Mouse (Mus musculus) stomach, postnatal 0 days (tissue): ENCODE results near the gene Pfas. TPM values are rescaled to one million over a fixed set of nuclear protein-coding genes. Genes with fewer than 3 reads are reported as not detected.

ENCODE experiments used
- ATAC-seq: fragments of 200-750 bp; cut with Nextera tagmentation; 2 replicates; pipeline ENCODE4 v1.8.0; 2017; ENCODE audit not compliant: low FRiP score, low TSS enrichment
- DNase-seq: peaks from one replicate; pipeline ENCODE4 v3.0.0-alpha.2; 2016; ENCODE audit warnings: low spot score
- H3K27ac ChIP-seq: fragments of 300-500 bp; sonication (generic); replicated peaks from 2 replicates; pipeline ENCODE4 v1.5.1; 2014; ENCODE audit warnings: mild to moderate bottlenecking, control low read depth
- H3K27me3 ChIP-seq: fragments of 300-500 bp; sonication (generic); 2 replicates; pipeline ENCODE4 v1.6.1; 2014; ENCODE audit warnings: low read length; ENCODE audit not compliant: control insufficient read depth, insufficient read depth
- H3K36me3 ChIP-seq: fragments of 300-500 bp; sonication (generic); 2 replicates; pipeline ENCODE4 v1.6.1; 2014; ENCODE audit warnings: low read length, mixed read lengths; ENCODE audit not compliant: control insufficient read depth, insufficient read depth
- H3K4me1 ChIP-seq: fragments of 300-500 bp; sonication (generic); replicated peaks from 2 replicates; pipeline ENCODE4 v1.6.1; 2014; ENCODE audit warnings: antibody characterized with exemption; ENCODE audit not compliant: control insufficient read depth, insufficient read depth
- H3K4me2 ChIP-seq: fragments of 300-500 bp; sonication (generic); replicated peaks from 2 replicates; pipeline ENCODE4 v1.6.1; 2014; ENCODE audit warnings: low read depth, mild to moderate bottlenecking, control low read depth, moderate library complexity
- H3K4me3 ChIP-seq: fragments of 300-500 bp; sonication (generic); 2 replicates; pipeline ENCODE4 v1.5.1; 2014; ENCODE audit warnings: low read depth, low read length, control low read depth
- H3K9ac ChIP-seq: fragments of 300-500 bp; sonication (generic); 2 replicates; pipeline ENCODE4 v1.6.1; 2014; ENCODE audit warnings: mild to moderate bottlenecking, low read length, control low read depth, mixed read lengths
- H3K9me3 ChIP-seq: fragments of 300-500 bp; sonication (generic); 2 replicates; pipeline ENCODE4 v1.6.1; 2016; ENCODE audit warnings: low read length; ENCODE audit not compliant: control insufficient read depth
- CTCF ChIP-seq: IDR thresholded peaks from 2 replicates; pipeline ENCODE4 v1.5.1; 2016; ENCODE audit warnings: antibody characterized with exemption, low read depth, mild to moderate bottlenecking, moderate library complexity
- EP300 ChIP-seq: optimal IDR thresholded peaks from 2 replicates; pipeline ENCODE3; 2016; ENCODE audit warnings: antibody characterized with exemption
- WGBS: fragments of 180-500 bp; shearing (Covaris S2); extraction: QIAGEN DNeasy Blood & Tissue Kit; methylation state at CpG from one replicate; pipeline ENCODE4 v1.1.7; 2014; 5-methylcytosine and 5-hydroxymethylcytosine counted together
- polyA plus RNA-seq: library from polyadenylated mRNA; unstranded; fragments of >200 nt; fragmentation: Nextera tagmentation; extraction: Ambion mirVana; gene quantifications from 2 replicates; pipeline ENCODE4 v1.2.1, GENCODE M21; 2015

The Pfas gene
- polyA plus RNA-seq, 1 experiment from 2014 or later, result 8.0 TPM

DNA sequence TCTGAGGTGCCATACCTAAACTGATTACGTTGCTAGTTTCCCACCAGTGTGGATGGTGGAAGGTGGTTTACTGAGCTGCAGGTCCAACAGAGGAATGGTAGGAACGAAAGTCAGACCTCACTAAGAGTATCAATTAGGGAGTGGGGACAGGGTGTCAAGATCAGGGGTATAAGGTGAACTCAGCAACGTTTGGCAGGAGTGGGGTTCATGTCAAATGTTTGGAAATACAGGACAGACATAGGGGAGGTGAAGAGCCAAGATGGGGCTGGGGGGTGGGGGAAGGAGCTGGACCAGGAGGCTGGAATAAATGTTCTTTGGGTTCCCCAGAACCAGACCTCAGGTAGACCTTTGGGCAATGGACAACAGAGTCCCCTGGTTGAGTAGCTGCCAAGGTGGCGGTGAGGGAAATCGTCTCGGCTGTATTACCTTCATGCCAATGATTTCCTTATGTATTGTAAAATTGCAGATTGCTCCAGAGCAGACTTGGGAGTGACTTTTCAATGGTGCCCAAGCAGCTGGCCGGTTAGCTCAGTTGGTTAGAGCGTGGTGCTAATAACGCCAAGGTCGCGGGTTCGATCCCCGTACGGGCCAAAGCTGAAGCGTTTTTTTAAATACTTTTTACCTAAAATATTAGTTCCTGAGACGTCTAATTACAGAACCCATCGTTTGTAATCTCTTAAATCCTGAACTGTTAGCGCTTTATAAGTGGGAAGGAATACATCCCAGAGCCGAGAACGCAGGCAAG lies 28.4 kb upstream of the Pfas start:
- Histone ChIP-seq H3K27ac (peak overlapping the region; percentile 19; the same call in 1 of the 2 replicates), H3K27me3 (no peaks in the 10 kb centered on the region), H3K9ac (peak overlapping the region; percentile 27), H3K36me3 (peaks cover 14% of the 10 kb centered on the region), H3K4me1 (no peaks in the 10 kb centered on the region; the same call in 1 of the 2 replicates), H3K4me2 (peak overlapping the region; percentile 44), H3K9me3 (no peaks in the 10 kb centered on the region), H3K4me3 (peak overlapping the region; percentile 45)
- TF ChIP-seq EP300 (no peak), CTCF (no peak)
- 8% methylated on average over 20 of the region's 20 CpGs for WGBS
- DNase-seq, result peak; percentile 84
- ATAC-seq, result peak; percentile 19; the same call in 1 of the 2 replicates

- H3K36me3 ChIP-seq, result peaks cover 19% of the 10 kb centered on the region
- peak; percentile 70 for ATAC-seq
- no peak overlapping the region for H3K4me3 ChIP-seq
- H3K9me3 ChIP-seq, result no peaks in the 10 kb centered on the region
- no peaks in the 10 kb centered on the region; the same call in 1 of the 2 replicates for H3K4me1 ChIP-seq
- H3K9ac ChIP-seq, result no peak overlapping the region
- peak overlapping the region; percentile 44 for H3K4me2 ChIP-seq
- H3K27me3 ChIP-seq, result no peaks in the 10 kb centered on the region
- whole genome bisulfite sequencing, result 4% methylated on average over 8 of the region's 8 CpGs
- DNase-seq, result peak; percentile 88
- TF ChIP-seq CTCF (peak; percentile 89), EP300 (no peak)
- no peak overlapping the region; the same call in 1 of the 2 replicates for H3K27ac ChIP-seq
These were observed 27.6 kb upstream of the Pfas start for GRCm38 (mm10) chr11:69035849-69036248.

DNA sequence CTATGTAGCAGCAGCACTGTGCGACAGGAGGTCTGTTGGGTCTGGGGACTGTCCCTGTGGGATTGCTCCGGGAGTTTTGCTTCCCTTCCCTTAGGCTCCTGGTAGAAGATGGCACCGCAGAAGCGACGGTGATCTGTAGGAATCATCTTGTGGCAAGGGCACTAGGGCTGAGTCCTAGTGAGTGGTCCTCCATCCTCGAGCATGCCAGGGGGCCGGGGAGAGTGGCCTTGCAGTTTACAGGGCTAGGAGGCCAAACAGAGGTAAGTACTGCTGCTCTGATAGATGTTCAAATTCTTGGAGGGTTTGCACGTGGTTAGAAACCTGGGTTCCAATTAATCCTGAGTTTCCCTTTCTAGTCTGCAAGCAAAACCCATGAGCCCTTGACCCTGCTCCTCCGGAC lies 27.2 kb upstream of the Pfas start:
- WGBS, result 81% methylated on average over 9 of the region's 9 CpGs
- Histone ChIP-seq H3K9ac (no peak overlapping the region), H3K4me2 (no peak overlapping the region; the same call in 1 of the 2 replicates), H3K36me3 (peaks cover 19% of the 10 kb centered on the region), H3K4me1 (no peaks in the 10 kb centered on the region; the same call in 1 of the 2 replicates), H3K4me3 (no peak overlapping the region), H3K9me3 (no peaks in the 10 kb centered on the region), H3K27me3 (no peaks in the 10 kb centered on the region), H3K27ac (no peak overlapping the region; the same call in 1 of the 2 replicates)
- DNase-seq (no peak), ATAC-seq (no peak)
- no peak for TF ChIP-seq CTCF
- no peak for TF ChIP-seq EP300

DNA sequence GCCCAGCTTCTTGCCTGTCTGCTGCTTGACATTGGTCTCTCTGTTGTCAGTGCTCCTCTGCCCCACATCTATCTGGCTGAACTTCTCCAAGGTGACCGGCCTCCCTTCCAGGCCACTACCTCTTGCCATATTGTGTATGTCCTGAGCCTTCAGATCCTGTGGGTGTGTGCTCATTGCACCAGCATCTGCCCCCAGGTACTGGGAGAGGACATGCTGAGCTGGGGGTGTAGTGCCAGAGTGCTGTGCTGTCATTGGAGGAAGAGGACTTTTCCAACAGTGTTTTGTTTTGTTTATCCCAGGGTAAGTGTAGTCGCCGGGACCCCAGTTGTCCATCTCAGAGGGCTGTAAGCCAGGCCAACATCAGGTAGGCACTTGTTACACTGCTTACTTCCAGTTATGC lies 26.3 kb upstream of the Pfas start:
- DNase-seq, result no peak
- no peak for ATAC-seq
- no peaks in the 10 kb centered on the region for H3K9me3 ChIP-seq
- H3K4me1 ChIP-seq, result no peaks in the 10 kb centered on the region; the same call in 1 of the 2 replicates
- no peak overlapping the region for H3K4me3 ChIP-seq
- WGBS, result 89% methylated on average over 3 of the region's 3 CpGs
- no peak overlapping the region for H3K27ac ChIP-seq
- H3K4me2 ChIP-seq, result no peak overlapping the region
- TF ChIP-seq EP300 (no peak), CTCF (no peak)
- H3K36me3 ChIP-seq, result peaks cover 19% of the 10 kb centered on the region
- H3K27me3 ChIP-seq, result no peaks in the 10 kb centered on the region
- H3K9ac ChIP-seq, result no peak overlapping the region

GRCm38 (mm10) chr11:69033552-69033951 lies 25.3 kb upstream of the Pfas start:
- H3K9ac ChIP-seq, result no peak overlapping the region
- TF ChIP-seq CTCF (no peak), EP300 (no peak)
- no peak overlapping the region for H3K27ac ChIP-seq
- WGBS, result 70% methylated on average over 9 of the region's 9 CpGs
- no peaks in the 10 kb centered on the region for H3K27me3 ChIP-seq
- no peak overlapping the region for H3K4me2 ChIP-seq
- no peaks in the 10 kb centered on the region; the same call in 1 of the 2 replicates for H3K4me1 ChIP-seq
- DNase-seq (no peak), ATAC-seq (no peak)
- no peaks in the 10 kb centered on the region for H3K9me3 ChIP-seq
- no peak overlapping the region for H3K4me3 ChIP-seq
- H3K36me3 ChIP-seq, result peaks cover 23% of the 10 kb centered on the region

- peaks cover 39% of the 10 kb centered on the region for H3K36me3 ChIP-seq
- TF ChIP-seq EP300 (no peak), CTCF (peak; percentile 64)
- ATAC-seq (no peak), DNase-seq (no peak)
- H3K9ac ChIP-seq, result no peak overlapping the region
- H3K9me3 ChIP-seq, result no peaks in the 10 kb centered on the region
- H3K4me1 ChIP-seq, result no peaks in the 10 kb centered on the region
- no peak overlapping the region for H3K27ac ChIP-seq
- H3K27me3 ChIP-seq, result no peaks in the 10 kb centered on the region
- 72% methylated on average over 2 of the region's 2 CpGs for WGBS
- no peak overlapping the region for H3K4me3 ChIP-seq
- H3K4me2 ChIP-seq, result no peak overlapping the region
These were observed 20.5 kb upstream of the Pfas start for GRCm38 (mm10) chr11:69028805-69029204.
